Mouse (Mus musculus) heart, embryonic 16.5 days (tissue): Measurements from ENCODE around the gene Olfr649. TPM values are rescaled to one million over a fixed set of nuclear protein-coding genes. Genes with fewer than 3 reads are reported as not detected.

Experiments used
- ATAC-seq: fragments of 200-750 bp; cut with Nextera tagmentation; replicated peaks from 2 replicates; pipeline ENCODE4 v1.8.0; 2017; ENCODE audit warnings: moderate number of reproducible peaks; ENCODE audit not compliant: insufficient read depth, low FRiP score; ENCODE audit errors: extremely low read depth
- H3K27ac ChIP-seq: fragments of 300-500 bp; sonication (generic); 2 replicates; pipeline ENCODE4 v1.5.1; 2014; ENCODE audit warnings: mild to moderate bottlenecking, low read length, control low read depth, moderate library complexity
- H3K27me3 ChIP-seq: fragments of 300-500 bp; sonication (generic); 2 replicates; pipeline ENCODE4 v1.6.1; 2014; ENCODE audit warnings: low read length, mixed read lengths; ENCODE audit not compliant: control insufficient read depth, insufficient read depth
- H3K36me3 ChIP-seq: fragments of 300-500 bp; sonication (generic); 2 replicates; pipeline ENCODE4 v1.6.1; 2014; ENCODE audit not compliant: control insufficient read depth, insufficient read depth
- H3K4me1 ChIP-seq: fragments of 300-500 bp; sonication (generic); 2 replicates; pipeline ENCODE4 v1.6.1; 2014; ENCODE audit warnings: low read length, mixed read lengths; ENCODE audit not compliant: control insufficient read depth, insufficient read depth
- H3K4me2 ChIP-seq: fragments of 300-500 bp; sonication (generic); 2 replicates; pipeline ENCODE4 v1.6.1; 2014; ENCODE audit warnings: low read depth, mild to moderate bottlenecking, control low read depth, low read length
- H3K4me3 ChIP-seq: fragments of 300-500 bp; sonication (generic); 2 replicates; pipeline ENCODE4 v1.5.1; 2014; ENCODE audit warnings: mild to moderate bottlenecking, control low read depth, low read length
- H3K9ac ChIP-seq: fragments of 300-500 bp; sonication (generic); 2 replicates; pipeline ENCODE4 v1.6.1; 2014; ENCODE audit warnings: low read length, control low read depth
- H3K9me3 ChIP-seq: fragments of 300-500 bp; sonication (generic); replicated peaks from 2 replicates; pipeline ENCODE4 v1.6.1; 2016; ENCODE audit warnings: low read length; ENCODE audit not compliant: control insufficient read depth
- WGBS: fragments of 180-500 bp; shearing (Covaris S2); extraction: QIAGEN DNeasy Blood & Tissue Kit; methylation state at CpG from one replicate; pipeline ENCODE4 v1.1.7; 2014; 5-methylcytosine and 5-hydroxymethylcytosine counted together
- polyA plus RNA-seq: library from polyadenylated mRNA; unstranded; fragments of >200 nt; fragmentation: Nextera tagmentation; extraction: Ambion mirVana; gene quantifications from 2 replicates; pipeline ENCODE4 v1.2.1, GENCODE M21; 2015

Olfr649 gene
- polyA plus RNA-seq, 1 experiment from 2014 or later, result not detected

DNA sequence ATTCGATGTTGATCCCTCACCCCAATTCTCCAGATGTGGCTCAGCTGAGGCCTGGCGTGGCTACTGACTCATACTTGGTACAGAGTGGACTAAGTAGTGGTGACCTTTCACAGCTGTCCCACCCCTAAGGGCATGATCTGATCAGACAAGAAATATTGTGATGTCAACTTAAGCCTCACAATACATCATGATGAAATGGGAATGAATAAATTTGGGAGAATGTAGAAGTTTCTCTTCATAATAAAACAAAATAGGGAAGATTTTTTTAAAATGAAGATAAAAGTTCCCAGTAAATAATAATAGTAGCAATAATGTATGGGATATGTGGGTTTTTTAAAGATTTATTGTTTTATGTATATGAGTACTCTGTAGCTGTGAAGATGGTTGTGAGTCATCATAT is 45.3 kb downstream of the Olfr649 start, which contains the start of gene Ubqlnl:
TSS of gene Ubqlnl (minus strand) at position 101 of the 400 bp plus-strand sequence.
- no peak within 1 kb of the TSS for H3K9ac ChIP-seq
- no peaks in the 10 kb centered on the region for H3K9me3 ChIP-seq
- ATAC-seq, result no peak; the same call in 1 of the 2 replicates
- 79% methylated on average over 2 of the region's 2 CpGs for WGBS
- no peaks in the 10 kb centered on the region for H3K36me3 ChIP-seq
- H3K4me3 ChIP-seq, result no peak within 1 kb of the TSS
- no peak within 1 kb of the TSS for H3K27ac ChIP-seq
- no peak within 1 kb of the TSS for H3K4me2 ChIP-seq
- H3K27me3 ChIP-seq, result no peaks in the 10 kb centered on the region
- H3K4me1 ChIP-seq, result no peaks in the 10 kb centered on the region

DNA sequence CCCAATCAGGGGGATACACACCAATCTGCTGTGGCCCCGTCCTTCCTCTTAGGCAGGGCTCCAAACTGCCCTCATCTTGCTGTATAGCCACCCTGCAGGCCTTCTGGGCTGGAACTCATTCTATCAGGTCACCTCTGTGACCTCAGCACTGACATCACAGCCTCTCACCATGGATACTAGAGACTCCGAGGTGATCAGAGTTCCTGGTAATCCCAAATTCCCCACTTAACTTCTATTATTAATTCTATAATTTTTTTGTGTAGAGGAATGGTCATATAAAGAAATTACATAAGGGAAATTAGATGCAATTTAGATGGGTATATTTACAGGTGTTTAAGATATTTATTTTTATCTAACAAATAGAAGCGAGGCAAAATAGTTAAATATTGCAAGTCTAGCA is 52.6 kb downstream of the Olfr649 start, which contains the start of gene Ubqln3:
TSS of gene Ubqln3 (minus strand) at position 101 of the 400 bp plus-strand sequence.
- no peak for ATAC-seq
- Histone ChIP-seq H3K9me3 (no peaks in the 10 kb centered on the region), H3K27me3 (no peaks in the 10 kb centered on the region), H3K4me1 (no peaks in the 10 kb centered on the region), H3K4me3 (no peak within 1 kb of the TSS), H3K9ac (no peak within 1 kb of the TSS), H3K36me3 (no peaks in the 10 kb centered on the region), H3K27ac (no peak within 1 kb of the TSS), H3K4me2 (no peak within 1 kb of the TSS)
- WGBS, result 68% methylated on average over 3 of the region's 3 CpGs

Other genes with a start within 250 kb of the Olfr649 start
- not detected in 2 replicates for gene Olfr635, start 224.8 kb downstream of the Olfr649 start, polyA plus RNA-seq
- not detected in 2 replicates for gene Olfr638, start 197.2 kb downstream of the Olfr649 start, polyA plus RNA-seq
- 0.03 TPM in 1 of 2 replicates, not detected in the other for gene Olfr639, start 178.7 kb downstream of the Olfr649 start, polyA plus RNA-seq
- not detected in 2 replicates for gene Olfr640, start 170.4 kb downstream of the Olfr649 start, polyA plus RNA-seq
- not detected in 2 replicates for gene Olfr641, start 160.5 kb downstream of the Olfr649 start, polyA plus RNA-seq
- gene Olfr642, start 143.3 kb downstream of the Olfr649 start, polyA plus RNA-seq, result not detected in 2 replicates
- not detected in 2 replicates for gene 4930516K23Rik, start 134.5 kb downstream of the Olfr649 start, polyA plus RNA-seq
- gene Olfr644, start 124.1 kb downstream of the Olfr649 start, polyA plus RNA-seq, result not detected in 2 replicates
- not detected in 2 replicates for gene Olfr645, start 110.5 kb downstream of the Olfr649 start, polyA plus RNA-seq
- not detected in 2 replicates for gene Olfr646, start 91.1 kb downstream of the Olfr649 start, polyA plus RNA-seq
- gene Ubqln5, start 66.2 kb downstream of the Olfr649 start, polyA plus RNA-seq, result not detected in 2 replicates
- not detected in 2 replicates for gene Olfr643, start 58.6 kb downstream of the Olfr649 start, polyA plus RNA-seq
- gene Ubqln3, start 52.7 kb downstream of the Olfr649 start, polyA plus RNA-seq, result not detected in 2 replicates
- not detected in 2 replicates for gene Ubqlnl, start 45.4 kb downstream of the Olfr649 start, polyA plus RNA-seq
- 0.08 TPM in 1 of 2 replicates, not detected in the other for gene Olfm5, start 31.2 kb downstream of the Olfr649 start, polyA plus RNA-seq
- 0.17 and 0.24 TPM in 2 replicates for gene Olfr648, start 12.6 kb downstream of the Olfr649 start, polyA plus RNA-seq
- gene Trim6, start 22.8 kb upstream of the Olfr649 start, polyA plus RNA-seq, result 0.97 and 1.4 TPM in 2 replicates
- 3.0 and 4.3 TPM in 2 replicates for gene Trim34a, start 48.5 kb upstream of the Olfr649 start, polyA plus RNA-seq
- gene Trim5, start 92.1 kb upstream of the Olfr649 start, polyA plus RNA-seq, result 0.68 and 0.74 TPM in 2 replicates
- 7.5 and 10.1 TPM in 2 replicates for gene Trim12a, start 119.5 kb upstream of the Olfr649 start, polyA plus RNA-seq
- gene Trim34b, start 133.5 kb upstream of the Olfr649 start, polyA plus RNA-seq, result 0.13 and 0.20 TPM in 2 replicates
- gene Trim12c, start 157.4 kb upstream of the Olfr649 start, polyA plus RNA-seq, result 2.2 and 2.9 TPM in 2 replicates
- gene Trim30b, start 173.9 kb upstream of the Olfr649 start, polyA plus RNA-seq, result 0.05 and 0.07 TPM in 2 replicates
- gene Trim30c, start 204.9 kb upstream of the Olfr649 start, polyA plus RNA-seq, result 0.11 and 0.26 TPM in 2 replicates